Mouse (Mus musculus) left cerebral cortex, postnatal 10 days (tissue): ENCODE results near the gene 3110070M22Rik. TPM values are rescaled to one million over a fixed set of nuclear protein-coding genes. Genes with fewer than 3 reads are reported as not detected.
"Not testable (repeated sequence)": the region's sequence is repeated elsewhere in the genome, so short reads cannot be mapped to it uniquely, and the experiment has no call there.

Source experiments
- DNase-seq, 2 experiments: peaks; one replicate each; pipeline ENCODE4 v3.0.0; 2021 to 2022; ENCODE audit warnings: low spot score in 2 of 2, mixed read lengths in 1 of 2; ENCODE audit errors: extremely low spot score in 1 of 2
- intact Hi-C: fragments of 180-260 bp; cut with DNase I; formaldehyde crosslinking; loops from one replicate; pipeline ENCODE4 v1.15.1; 2025
- total RNA-seq, 2 experiments: library from RNA; stranded (reverse); gene quantifications; 2 replicates each; pipeline ENCODE4 v1.2.3; 2021

3110070M22Rik gene
- total RNA-seq = 1 to 10 TPM; 3.9 TPM

- DNase-seq = peak; percentile 67 to 93
These were observed at the start of gene 3110070M22Rik, which contains the start of gene Tmem267 for GRCm38 (mm10) chr13:119487880-119488580. Gene 3110070M22Rik (minus strand): TSS chr13:119488383. Gene Tmem267 (plus strand): TSS chr13:119488039.

GRCm38 (mm10) chr13:119494938-119495337 is 6.8 kb upstream of the 3110070M22Rik start:
- intact Hi-C loops, DNase-seq: not testable (repeated sequence)

More at GRCm38 (mm10) chr13:119487880-119488580, at the start of gene 3110070M22Rik, which contains the start of gene Tmem267:
- intact Hi-C loops = no loop called here

GRCm38 (mm10) chr13:119492083-119492482 is 3.9 kb upstream of the 3110070M22Rik start:
- DNase-seq, intact Hi-C loops: not testable (repeated sequence)

GRCm38 (mm10) chr13:119487354-119487753 is 829 bp downstream of the 3110070M22Rik start:
- intact Hi-C loops = no loop called here

GRCm38 (mm10) chr13:119477789-119478188 is 10.4 kb downstream of the 3110070M22Rik start:
- DNase-seq = no peak
- intact Hi-C loops = no loop called here

More at GRCm38 (mm10) chr13:119487354-119487753, 829 bp downstream of the 3110070M22Rik start:
- DNase-seq = no peak

- no peak for DNase-seq
- intact Hi-C loops = no loop called here
These were observed 11.6 kb downstream of the 3110070M22Rik start for GRCm38 (mm10) chr13:119476631-119477030.

- intact Hi-C loops = no loop called here
- DNase-seq = peak; percentile 79 to 92
These were observed 25.3 kb downstream of the 3110070M22Rik start, which contains the start of gene 4833420G17Rik for GRCm38 (mm10) chr13:119462596-119463560. Gene 4833420G17Rik (plus strand): TSS chr13:119462768.

GRCm38 (mm10) chr13:119461900-119462595 is 26.1 kb downstream of the 3110070M22Rik start:
- DNase-seq = no peak
- intact Hi-C loops = no loop called here

- DNase-seq = no peak
- intact Hi-C loops = no loop called here
These were observed 31.8 kb downstream of the 3110070M22Rik start for GRCm38 (mm10) chr13:119456342-119456741.

GRCm38 (mm10) chr13:119455082-119455481 is 33.1 kb downstream of the 3110070M22Rik start:
- intact Hi-C loops = no loop called here
- DNase-seq = no peak

GRCm38 (mm10) chr13:119453563-119453962 is 34.6 kb downstream of the 3110070M22Rik start:
- intact Hi-C loops = no loop called here
- no peak for DNase-seq

GRCm38 (mm10) chr13:119442244-119442643 is 45.9 kb downstream of the 3110070M22Rik start:
- no peak for DNase-seq
- intact Hi-C loops = no loop called here

Other genes starting within 250 kb of the 3110070M22Rik start
- 100 to 1,000 TPM in 1 of 2 experiments, 10 to 100 TPM in 1; 99.4 to 103 TPM for gene Paip1, start 59.8 kb downstream of the 3110070M22Rik start, total RNA-seq
- 10 to 100 TPM; 22.3 to 22.8 TPM for gene 4833420G17Rik, start 25.6 kb downstream of the 3110070M22Rik start, total RNA-seq
- 10 to 100 TPM; 24.9 to 26.9 TPM for gene Tmem267, start 344 bp downstream of the 3110070M22Rik start, total RNA-seq
- gene Ccl28, start 135.4 kb upstream of the 3110070M22Rik start, total RNA-seq = 1 to 10 TPM; 1.9 to 2.1 TPM
- 100 to 1,000 TPM; 639 to 688 TPM for gene Hmgcs1, start 202.0 kb upstream of the 3110070M22Rik start, total RNA-seq